Mouse (Mus musculus) heart, adult 2 months (tissue): ENCODE measurements at regions not wholly inside any gene's neighbourhood (a gene's known extent, or its start where the extent isn't known, plus 50 kb on each side); places are given as distances from the start of the nearest gene placed in this dataset.

Experiments used
- CTCF ChIP-seq: fragments of 200-600 bp; IDR thresholded peaks from 2 replicates; pipeline ENCODE4 v1.8.1; 2022; ENCODE audit warnings: antibody characterized with exemption, mild to moderate bottlenecking, moderate library complexity
- POLR2A ChIP-seq: fragments of 200-500 bp; IDR thresholded peaks from 2 replicates; pipeline ENCODE4 v1.6.1; 2011; ENCODE audit warnings: mild to moderate bottlenecking, low read depth, low read length, control low read depth; ENCODE audit not compliant: insufficient read depth

DNA sequence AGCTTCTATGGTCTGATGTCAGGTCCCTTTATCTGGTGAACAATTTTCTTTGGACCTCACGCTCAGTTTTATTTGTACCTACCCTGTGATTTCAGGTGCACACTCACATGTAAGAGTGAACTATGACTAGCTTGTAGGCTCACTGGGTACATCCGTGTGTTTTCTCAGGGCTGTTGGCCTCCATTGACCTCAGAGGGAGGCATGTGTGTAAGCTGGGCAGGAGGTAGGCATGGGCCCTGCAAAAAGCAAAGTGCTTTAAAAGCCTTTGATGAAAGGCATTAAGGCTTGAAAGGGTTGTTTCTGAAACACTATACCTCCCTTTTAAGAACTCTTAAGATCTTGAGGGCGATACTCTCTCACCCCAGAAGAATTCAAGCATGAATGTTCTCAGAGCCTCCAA, 112.9 kb upstream of the Gdnf start:
- TF ChIP-seq POLR2A (no peak), CTCF (no peak)
